Mouse (Mus musculus): ENCODE measurements around the gene Chrna9. TPM values are rescaled to one million over a fixed set of nuclear protein-coding genes. Genes with fewer than 3 reads are reported as not detected.

Gene Chrna9
- polyA plus RNA-seq, 1 experiment from 2014 or later, result not detected

- TF ChIP-seq EP300 (IDR thresholded peaks at IDR 0.05; ENCODE audit: low read depth) (no peak), CTCF (IDR thresholded peaks at IDR 0.05; ENCODE audit: low read depth) (0 out of 2 replicates have a peak, but pooled peaks have one; percentile 7)
- DNase-seq (no peak), ATAC-seq (no peak)
Observed at GRCm38 (mm10) chr5:65950679-65951512, 16.2 kb downstream of the Chrna9 start.

GRCm38 (mm10) chr5:65951513-65951909, 16.8 kb downstream of the Chrna9 start:
- H3K9me3 ChIP-seq (ENCODE audit: low read length), result no peaks in the 10 kb centered on the region
- DNase-seq (peak; percentile 35), ATAC-seq (no peak)
- peaks cover 6% of the 10 kb centered on the region; the same call in 1 of the 2 replicates for H3K4me1 ChIP-seq (ENCODE audit: insufficient read depth)
- peak; percentile 72 for TF ChIP-seq CTCF (IDR thresholded peaks at IDR 0.05; ENCODE audit: low read depth)
- TF ChIP-seq EP300 (IDR thresholded peaks at IDR 0.05; ENCODE audit: low read depth), result no peak
- WGBS (ENCODE audit: insufficient replicate concordance), result 57% methylated on average over 4 of the region's 4 CpGs
- no peak overlapping the region for H3K27ac ChIP-seq (ENCODE audit: low read depth)
- no peaks in the 10 kb centered on the region for H3K36me3 ChIP-seq (replicated peaks; ENCODE audit: insufficient read depth, low read length)
- H3K9ac ChIP-seq (replicated peaks), result no peak overlapping the region
- no peak overlapping the region for H3K4me3 ChIP-seq (ENCODE audit: low read depth, low read length)
- H3K4me2 ChIP-seq (ENCODE audit: low read depth, low read length), result no peak overlapping the region
- no peaks in the 10 kb centered on the region for H3K27me3 ChIP-seq (ENCODE audit: insufficient read depth, low read length)

More at GRCm38 (mm10) chr5:65950679-65951512, 16.2 kb downstream of the Chrna9 start:
- Histone ChIP-seq H3K27me3 (ENCODE audit: insufficient read depth, low read length) (no peaks in the 10 kb centered on the region), H3K4me3 (ENCODE audit: low read depth, low read length) (no peak overlapping the region), H3K9me3 (ENCODE audit: low read length) (no peaks in the 10 kb centered on the region), H3K4me1 (ENCODE audit: insufficient read depth) (peaks cover 6% of the 10 kb centered on the region; the same call in 1 of the 2 replicates), H3K27ac (ENCODE audit: low read depth) (no peak overlapping the region), H3K36me3 (replicated peaks; ENCODE audit: insufficient read depth, low read length) (no peaks in the 10 kb centered on the region), H3K4me2 (ENCODE audit: low read depth, low read length) (no peak overlapping the region), H3K9ac (replicated peaks) (no peak overlapping the region)
- 62% methylated on average over 18 of the region's 18 CpGs for WGBS (ENCODE audit: insufficient replicate concordance)

GRCm38 (mm10) chr5:65954130-65955080, 19.7 kb downstream of the Chrna9 start:
- DNase-seq (no peak), ATAC-seq (no peak)
- Histone ChIP-seq H3K36me3 (replicated peaks; ENCODE audit: insufficient read depth, low read length) (no peaks in the 10 kb centered on the region), H3K4me1 (ENCODE audit: insufficient read depth) (peaks cover 6% of the 10 kb centered on the region; the same call in 1 of the 2 replicates), H3K4me3 (ENCODE audit: low read depth, low read length) (no peak overlapping the region), H3K9me3 (ENCODE audit: low read length) (no peaks in the 10 kb centered on the region), H3K4me2 (ENCODE audit: low read depth, low read length) (no peak overlapping the region), H3K27me3 (ENCODE audit: insufficient read depth, low read length) (no peaks in the 10 kb centered on the region), H3K9ac (replicated peaks) (no peak overlapping the region), H3K27ac (ENCODE audit: low read depth) (no peak overlapping the region)
- TF ChIP-seq CTCF (IDR thresholded peaks at IDR 0.05; ENCODE audit: low read depth) (no peak), EP300 (IDR thresholded peaks at IDR 0.05; ENCODE audit: low read depth) (no peak)
- 79% methylated on average over 16 of the region's 16 CpGs for WGBS (ENCODE audit: insufficient replicate concordance)

- TF ChIP-seq EP300 (IDR thresholded peaks at IDR 0.05; ENCODE audit: low read depth) (no peak), CTCF (IDR thresholded peaks at IDR 0.05; ENCODE audit: low read depth) (peak; percentile 97)
- ATAC-seq (peak; percentile 66), DNase-seq (peak; percentile 88)
- peaks cover 9% of the 10 kb centered on the region; the same call in 1 of the 2 replicates for H3K4me1 ChIP-seq (ENCODE audit: insufficient read depth)
- peak overlapping the region; percentile 61 for H3K4me2 ChIP-seq (ENCODE audit: low read depth, low read length)
- H3K4me3 ChIP-seq (ENCODE audit: low read depth, low read length), result peak overlapping the region; percentile 34
- no peaks in the 10 kb centered on the region for H3K27me3 ChIP-seq (ENCODE audit: insufficient read depth, low read length)
- 33% methylated on average over 23 of the region's 23 CpGs for WGBS (ENCODE audit: insufficient replicate concordance)
- peak overlapping the region; percentile 50; the same call in 1 of the 2 replicates for H3K9ac ChIP-seq (replicated peaks)
- H3K27ac ChIP-seq (ENCODE audit: low read depth), result peak overlapping the region; percentile 31
- H3K9me3 ChIP-seq (ENCODE audit: low read length), result no peaks in the 10 kb centered on the region
- H3K36me3 ChIP-seq (replicated peaks; ENCODE audit: insufficient read depth, low read length), result no peaks in the 10 kb centered on the region
Observed at GRCm38 (mm10) chr5:65955343-65956143, 20.8 kb downstream of the Chrna9 start.

GRCm38 (mm10) chr5:65956144-65957008, 21.7 kb downstream of the Chrna9 start:
- H3K4me3 ChIP-seq (ENCODE audit: low read depth, low read length), result peak overlapping the region; percentile 34
- H3K9me3 ChIP-seq (ENCODE audit: low read length), result no peaks in the 10 kb centered on the region
- ATAC-seq (no peak), DNase-seq (no peak)
- H3K4me2 ChIP-seq (ENCODE audit: low read depth, low read length), result peak overlapping the region; percentile 61
- 72% methylated on average over 9 of the region's 9 CpGs for WGBS (ENCODE audit: insufficient replicate concordance)
- H3K4me1 ChIP-seq (ENCODE audit: insufficient read depth), result peaks cover 9% of the 10 kb centered on the region; the same call in 1 of the 2 replicates
- H3K9ac ChIP-seq (replicated peaks), result peak overlapping the region; percentile 50; the same call in 1 of the 2 replicates
- peak overlapping the region; percentile 31 for H3K27ac ChIP-seq (ENCODE audit: low read depth)
- no peak for TF ChIP-seq EP300 (IDR thresholded peaks at IDR 0.05; ENCODE audit: low read depth)
- TF ChIP-seq CTCF (IDR thresholded peaks at IDR 0.05; ENCODE audit: low read depth), result no peak
- no peaks in the 10 kb centered on the region for H3K27me3 ChIP-seq (ENCODE audit: insufficient read depth, low read length)
- H3K36me3 ChIP-seq (replicated peaks; ENCODE audit: insufficient read depth, low read length), result no peaks in the 10 kb centered on the region

All from liver, postnatal 0 days (tissue).